Mouse (Mus musculus) lung, postnatal 0 days (tissue): ENCODE results near the gene Nodal.

ENCODE experiments used
- CTCF ChIP-seq: IDR thresholded peaks from 2 replicates; pipeline ENCODE4 v1.5.1; 2016; ENCODE audit warnings: antibody characterized with exemption, mild to moderate bottlenecking
- EP300 ChIP-seq: IDR thresholded peaks from 2 replicates; pipeline ENCODE4 v1.6.1; 2016; ENCODE audit warnings: antibody characterized with exemption, mild to moderate bottlenecking, control low read depth

- TF ChIP-seq CTCF (no peak), EP300 (no peak)
Observed at GRCm38 (mm10) chr10:61428416-61428815, 10.6 kb downstream of the Nodal start.
